Mouse (Mus musculus) lung, postnatal 0 days (tissue): ENCODE data around the gene Sh2d6. TPM values are rescaled to one million over a fixed set of nuclear protein-coding genes. Genes with fewer than 3 reads are reported as not detected.

Source experiments
- ATAC-seq: fragments of 200-750 bp; cut with Nextera tagmentation; 2 replicates; pipeline ENCODE4 v1.8.0; 2017; ENCODE audit warnings: moderate library complexity
- DNase-seq: peaks from one replicate; pipeline ENCODE4 v3.0.0-alpha.2; 2016; ENCODE audit warnings: low spot score
- H3K27ac ChIP-seq: fragments of 300-500 bp; sonication (generic); 2 replicates; pipeline ENCODE4 v1.5.1; 2014; ENCODE audit warnings: antibody characterized with exemption, mild to moderate bottlenecking, low read length, mixed read lengths
- H3K27me3 ChIP-seq: fragments of 300-500 bp; sonication (generic); replicated peaks from 2 replicates; pipeline ENCODE4 v1.6.1; 2014; ENCODE audit warnings: low read length, mixed read lengths; ENCODE audit not compliant: insufficient read depth
- H3K36me3 ChIP-seq: fragments of 300-500 bp; sonication (generic); 2 replicates; pipeline ENCODE4 v1.6.1; 2014; ENCODE audit warnings: low read length, mixed read lengths; ENCODE audit not compliant: insufficient read depth
- H3K4me1 ChIP-seq: fragments of 300-500 bp; sonication (generic); 2 replicates; pipeline ENCODE4 v1.6.1; 2014; ENCODE audit warnings: antibody characterized with exemption, low read depth, low read length, mixed read lengths; ENCODE audit not compliant: insufficient read depth
- H3K4me2 ChIP-seq: fragments of 300-500 bp; sonication (generic); replicated peaks from 2 replicates; pipeline ENCODE4 v1.6.1; 2014; ENCODE audit warnings: low read depth, mild to moderate bottlenecking, low read length, moderate library complexity, mixed read lengths
- H3K4me3 ChIP-seq: fragments of 300-500 bp; sonication (generic); 2 replicates; pipeline ENCODE4 v1.5.1; 2014; ENCODE audit warnings: low read depth, low read length
- H3K9ac ChIP-seq: fragments of 300-500 bp; sonication (generic); replicated peaks from 2 replicates; pipeline ENCODE4 v1.6.1; 2014; ENCODE audit warnings: low read depth, mild to moderate bottlenecking
- H3K9me3 ChIP-seq: fragments of 300-500 bp; sonication (generic); 2 replicates; pipeline ENCODE4 v1.6.1; 2016; ENCODE audit warnings: low read length, mixed read lengths
- CTCF ChIP-seq: IDR thresholded peaks from 2 replicates; pipeline ENCODE4 v1.5.1; 2016; ENCODE audit warnings: antibody characterized with exemption, mild to moderate bottlenecking
- EP300 ChIP-seq: IDR thresholded peaks from 2 replicates; pipeline ENCODE4 v1.6.1; 2016; ENCODE audit warnings: antibody characterized with exemption, mild to moderate bottlenecking, control low read depth
- WGBS: fragments of 180-500 bp; shearing (Covaris S2); extraction: QIAGEN DNeasy Blood & Tissue Kit; methylation state at CpG from one replicate; pipeline ENCODE4 v1.1.7; 2014; 5-methylcytosine and 5-hydroxymethylcytosine counted together
- polyA plus RNA-seq: library from polyadenylated mRNA; unstranded; fragments of >200 nt; fragmentation: Nextera tagmentation; extraction: Ambion mirVana; gene quantifications from 2 replicates; pipeline ENCODE4 v1.2.1, GENCODE M21; 2015

Sh2d6 gene
- polyA plus RNA-seq, 1 experiment from 2014 or later, result not detected

GRCm38 (mm10) chr6:72519892-72520663 is 1.4 kb downstream of the Sh2d6 start:
- TF ChIP-seq EP300, result no peak
- TF ChIP-seq CTCF, result no peak
- ATAC-seq, result peak; percentile 76
- peak; percentile 67 for DNase-seq
- Histone ChIP-seq H3K4me3 (no peak overlapping the region), H3K27me3 (no peaks in the 10 kb centered on the region), H3K4me2 (no peak overlapping the region), H3K9ac (no peak overlapping the region), H3K36me3 (no peaks in the 10 kb centered on the region), H3K27ac (no peak overlapping the region), H3K9me3 (no peaks in the 10 kb centered on the region), H3K4me1 (no peaks in the 10 kb centered on the region)
- WGBS, result 20% methylated on average over 9 of the region's 10 CpGs

GRCm38 (mm10) chr6:72519303-72519702 is 2.2 kb downstream of the Sh2d6 start:
- Histone ChIP-seq H3K36me3 (no peaks in the 10 kb centered on the region), H3K27ac (no peak overlapping the region), H3K4me1 (no peaks in the 10 kb centered on the region), H3K27me3 (no peaks in the 10 kb centered on the region), H3K4me3 (no peak overlapping the region), H3K9me3 (no peaks in the 10 kb centered on the region), H3K4me2 (no peak overlapping the region), H3K9ac (no peak overlapping the region)
- TF ChIP-seq CTCF, result no peak
- no peak for TF ChIP-seq EP300
- DNase-seq (no peak), ATAC-seq (0 out of 2 replicates have a peak, but pooled peaks have one; percentile 22)
- 39% methylated on average over 8 of the region's 8 CpGs for WGBS

- no peak for DNase-seq
- Histone ChIP-seq H3K4me1 (no peaks in the 10 kb centered on the region), H3K27me3 (no peaks in the 10 kb centered on the region), H3K36me3 (no peaks in the 10 kb centered on the region), H3K27ac (no peak overlapping the region), H3K9ac (no peak overlapping the region), H3K4me2 (no peak overlapping the region), H3K9me3 (no peaks in the 10 kb centered on the region), H3K4me3 (no peak overlapping the region)
- no peak for TF ChIP-seq CTCF
- TF ChIP-seq EP300, result no peak
- ATAC-seq, result no peak
- 86% methylated on average over 1 of the region's 1 CpGs for WGBS
These were observed 2.7 kb downstream of the Sh2d6 start for GRCm38 (mm10) chr6:72518842-72519241.

GRCm38 (mm10) chr6:72515644-72516043 is 5.9 kb downstream of the Sh2d6 start:
- no peak for DNase-seq

GRCm38 (mm10) chr6:72513071-72513440 is 8.5 kb downstream of the Sh2d6 start:
- Histone ChIP-seq H3K36me3 (no peaks in the 10 kb centered on the region), H3K4me1 (no peaks in the 10 kb centered on the region), H3K9ac (peak overlapping the region; percentile 43; the same call in 1 of the 2 replicates), H3K9me3 (no peaks in the 10 kb centered on the region), H3K27me3 (no peaks in the 10 kb centered on the region), H3K4me2 (peak overlapping the region; percentile 62), H3K4me3 (peak overlapping the region; percentile 33), H3K27ac (peak overlapping the region; percentile 94)
- ATAC-seq (no peak), DNase-seq (no peak)
- WGBS, result 26% methylated on average over 7 of the region's 7 CpGs
- TF ChIP-seq EP300, result no peak
- TF ChIP-seq CTCF, result no peak

More at GRCm38 (mm10) chr6:72515644-72516043, 5.9 kb downstream of the Sh2d6 start:
- Histone ChIP-seq H3K36me3 (no peaks in the 10 kb centered on the region), H3K9ac (no peak overlapping the region), H3K9me3 (no peaks in the 10 kb centered on the region), H3K27me3 (no peaks in the 10 kb centered on the region), H3K4me3 (no peak overlapping the region), H3K4me1 (no peaks in the 10 kb centered on the region), H3K4me2 (no peak overlapping the region), H3K27ac (no peak overlapping the region)
- no peak for TF ChIP-seq CTCF
- TF ChIP-seq EP300, result no peak
- ATAC-seq, result no peak
- WGBS, result 93% methylated on average over 6 of the region's 6 CpGs

- no peaks in the 10 kb centered on the region for H3K9me3 ChIP-seq
- H3K4me2 ChIP-seq, result peak overlapping the region; percentile 62
- H3K9ac ChIP-seq, result peak overlapping the region; percentile 43; the same call in 1 of the 2 replicates
- no peaks in the 10 kb centered on the region for H3K36me3 ChIP-seq
- H3K27me3 ChIP-seq, result no peaks in the 10 kb centered on the region
- no peak for TF ChIP-seq CTCF
- peak; percentile 89 for TF ChIP-seq EP300
- 4% methylated on average over 32 of the region's 33 CpGs for WGBS
- H3K4me3 ChIP-seq, result peak overlapping the region; percentile 33
- ATAC-seq, result peak; percentile 91
- no peaks in the 10 kb centered on the region for H3K4me1 ChIP-seq
- H3K27ac ChIP-seq, result peak overlapping the region; percentile 94
- peak; percentile 95 for DNase-seq
These were observed 9.0 kb downstream of the Sh2d6 start for GRCm38 (mm10) chr6:72512386-72513070.
